Mouse (Mus musculus) C2C12 (cell line): ENCODE results near the gene Cdc7. TPM values are rescaled to one million over a fixed set of nuclear protein-coding genes. Genes with fewer than 3 reads are reported as not detected.
A peak's percentile ranks its signal among the peaks of the same experiment; 100 is the strongest.

Source experiments
- H3K27me3 ChIP-seq: one replicate; pipeline ENCODE4 v1.6.1; 2011; ENCODE audit not compliant: control insufficient read depth, insufficient read depth, insufficient read length
- H3K36me3 ChIP-seq: one replicate; pipeline ENCODE4 v1.6.1; 2011; ENCODE audit not compliant: control insufficient read depth, insufficient read depth
- H3K4me3 ChIP-seq: one replicate; pipeline ENCODE4 v1.5.1; 2011; ENCODE audit warnings: mild to moderate bottlenecking, control low read depth; ENCODE audit not compliant: poor library complexity, insufficient read depth, severe bottlenecking
- H3K79me2 ChIP-seq: one replicate; pipeline ENCODE4 v1.6.1; 2011; ENCODE audit not compliant: control insufficient read depth, insufficient read depth
- H3K79me3 ChIP-seq: one replicate; pipeline ENCODE4 v1.6.1; 2011; ENCODE audit warnings: low read depth, control low read depth
- H3ac ChIP-seq: one replicate; pipeline ENCODE3; 2011; ENCODE audit warnings: low read depth; ENCODE audit not compliant: control insufficient read depth, insufficient read length
- CEBPB ChIP-seq: IDR thresholded peaks from one replicate; pipeline ENCODE4 v1.6.1; 2011; ENCODE audit warnings: low read depth, mild to moderate bottlenecking, control low read depth, moderate library complexity
- CTCF ChIP-seq: IDR thresholded peaks from one replicate; pipeline ENCODE4 v1.5.1; 2011; ENCODE audit not compliant: control insufficient read depth, insufficient read depth, insufficient read length
- FOSL1 ChIP-seq: IDR thresholded peaks from one replicate; pipeline ENCODE4 v1.8.0; 2011; ENCODE audit warnings: mild to moderate bottlenecking, low read length; ENCODE audit not compliant: poor library complexity, insufficient read depth, severe bottlenecking
- MAX ChIP-seq: IDR thresholded peaks from one replicate; pipeline ENCODE4 v1.6.1; 2011; ENCODE audit warnings: mild to moderate bottlenecking, control low read depth
- MYOD1 ChIP-seq: IDR thresholded peaks from one replicate; pipeline ENCODE4 v1.6.1; 2011; ENCODE audit warnings: low read depth; ENCODE audit not compliant: control insufficient read depth, insufficient read length
- MYOG ChIP-seq: IDR thresholded peaks from one replicate; pipeline ENCODE4 v1.6.1; 2011; ENCODE audit not compliant: control insufficient read depth, insufficient read length; ENCODE audit errors: extremely low read depth
- USF1 ChIP-seq: IDR thresholded peaks from one replicate; pipeline ENCODE4 v1.6.1; 2011; ENCODE audit warnings: low read depth, mild to moderate bottlenecking, control low read depth, moderate library complexity
- polyA plus RNA-seq: library from polyadenylated mRNA; unstranded; fragments of >200 nt; fragmentation: generic; extraction: Trizol; gene quantifications from one replicate; pipeline ENCODE4 v1.2.1, GENCODE M21; 2012; ENCODE audit warnings: missing spikeins

Cdc7 gene
- polyA plus RNA-seq, 1 experiment: 5.5 TPM

DNA sequence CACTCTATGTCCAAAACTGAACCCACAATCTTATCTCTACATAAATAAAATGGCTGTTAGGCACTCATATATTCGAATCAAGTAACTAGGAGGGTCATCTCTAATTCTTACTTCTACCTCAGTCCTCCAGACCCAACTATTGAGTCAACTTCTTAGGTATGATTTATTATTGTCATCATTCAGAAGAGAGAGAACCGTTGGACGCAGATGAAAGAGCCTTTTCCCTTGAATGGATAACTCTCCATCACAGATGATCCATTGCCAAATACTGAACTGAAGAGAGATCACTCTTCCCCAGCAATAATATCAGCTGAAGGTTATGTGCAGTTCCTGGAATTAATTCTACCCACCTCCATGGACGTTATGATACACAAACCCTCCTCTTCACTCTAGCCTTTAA lies 17.8 kb upstream of the Cdc7 start:
- Histone ChIP-seq H3ac (no peak overlapping the region), H3K79me3 (no peaks in the 10 kb centered on the region), H3K36me3 (no peaks in the 10 kb centered on the region), H3K4me3 (no peak overlapping the region), H3K79me2 (no peaks in the 10 kb centered on the region), H3K27me3 (no peaks in the 10 kb centered on the region)
- no peak for TF ChIP-seq MAX

DNA sequence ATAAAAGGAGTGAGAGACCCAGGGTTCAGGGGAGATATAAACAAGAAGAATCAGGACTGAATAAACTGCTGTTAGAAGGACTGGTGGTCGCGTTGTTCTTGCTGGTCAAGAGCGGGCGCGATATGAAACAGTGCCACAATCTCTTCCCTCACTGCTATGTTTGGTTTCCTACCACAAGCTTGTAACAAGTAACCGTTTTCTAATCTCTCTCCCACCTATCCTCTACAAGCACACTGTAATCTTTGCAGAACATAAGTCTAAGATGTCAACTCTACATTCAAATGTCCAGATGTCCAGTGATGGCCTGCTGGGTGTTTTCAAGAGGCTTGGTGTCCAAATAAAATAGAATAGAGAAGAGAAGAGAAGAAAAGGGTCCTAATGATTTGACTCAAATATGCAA lies 15.4 kb upstream of the Cdc7 start:
- no peak for TF ChIP-seq FOSL1
- no peak for TF ChIP-seq USF1
- TF ChIP-seq CEBPB: no peak
- no peak for TF ChIP-seq MYOD1
- TF ChIP-seq MAX: no peak
- no peak for TF ChIP-seq MYOG
- TF ChIP-seq CTCF: no peak
- no peaks in the 10 kb centered on the region for H3K27me3 ChIP-seq
- H3K4me3 ChIP-seq: no peak overlapping the region
- no peaks in the 10 kb centered on the region for H3K36me3 ChIP-seq
- H3K79me2 ChIP-seq: no peaks in the 10 kb centered on the region
- no peaks in the 10 kb centered on the region for H3K79me3 ChIP-seq
- H3ac ChIP-seq: no peak overlapping the region

DNA sequence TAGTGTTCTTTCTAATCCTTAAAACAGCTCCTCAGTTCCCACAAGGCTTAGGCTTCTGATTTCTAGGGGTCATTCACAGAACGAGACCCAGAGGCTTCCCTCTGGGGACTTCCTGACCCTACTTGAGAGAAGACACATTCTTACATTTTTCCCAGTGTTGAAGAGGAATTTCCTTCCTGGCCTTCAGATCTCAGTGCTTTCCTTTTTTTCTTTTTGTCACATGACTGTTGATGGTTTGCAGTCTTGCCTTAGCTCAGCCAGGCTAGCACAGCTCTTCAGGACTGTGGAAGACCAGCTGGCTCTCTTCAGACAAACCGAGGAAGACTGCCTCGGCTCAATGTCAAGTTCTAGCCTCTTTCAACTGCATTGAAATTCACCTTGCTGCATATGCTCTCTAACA lies 7.7 kb upstream of the Cdc7 start:
- Histone ChIP-seq H3K4me3 (no peak overlapping the region), H3K27me3 (no peaks in the 10 kb centered on the region), H3K79me3 (no peaks in the 10 kb centered on the region), H3K79me2 (no peaks in the 10 kb centered on the region), H3K36me3 (no peaks in the 10 kb centered on the region), H3ac (no peak overlapping the region)
- TF ChIP-seq FOSL1 (no peak), USF1 (no peak), CEBPB (no peak), MYOD1 (no peak), CTCF (no peak), MAX (no peak), MYOG (no peak)

DNA sequence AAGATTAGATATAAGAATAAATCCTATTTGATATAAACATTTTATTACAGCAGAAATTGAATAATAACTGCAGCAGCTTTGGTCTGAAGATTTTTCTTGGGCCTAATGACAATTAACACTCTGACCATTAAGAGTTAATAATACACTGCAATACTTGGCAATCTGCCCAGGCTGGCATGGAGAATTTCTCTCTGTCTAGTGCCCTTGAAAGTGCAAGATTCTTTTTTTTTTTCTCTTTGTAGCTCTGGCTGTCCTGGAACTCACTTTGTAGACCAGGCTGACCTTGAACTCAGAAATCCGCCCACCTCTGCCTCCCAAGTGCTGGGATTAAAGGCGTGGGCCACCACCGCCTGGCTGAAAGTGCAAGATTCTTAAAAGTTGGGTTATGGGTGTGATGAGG lies 5.1 kb upstream of the Cdc7 start:
- Histone ChIP-seq H3K79me3 (no peaks in the 10 kb centered on the region), H3K36me3 (no peaks in the 10 kb centered on the region), H3ac (no peak overlapping the region), H3K4me3 (no peak overlapping the region), H3K79me2 (no peaks in the 10 kb centered on the region), H3K27me3 (no peaks in the 10 kb centered on the region)
- TF ChIP-seq MYOD1 (no peak), FOSL1 (no peak), CTCF (no peak), USF1 (no peak), CEBPB (no peak), MAX (no peak), MYOG (no peak)

DNA sequence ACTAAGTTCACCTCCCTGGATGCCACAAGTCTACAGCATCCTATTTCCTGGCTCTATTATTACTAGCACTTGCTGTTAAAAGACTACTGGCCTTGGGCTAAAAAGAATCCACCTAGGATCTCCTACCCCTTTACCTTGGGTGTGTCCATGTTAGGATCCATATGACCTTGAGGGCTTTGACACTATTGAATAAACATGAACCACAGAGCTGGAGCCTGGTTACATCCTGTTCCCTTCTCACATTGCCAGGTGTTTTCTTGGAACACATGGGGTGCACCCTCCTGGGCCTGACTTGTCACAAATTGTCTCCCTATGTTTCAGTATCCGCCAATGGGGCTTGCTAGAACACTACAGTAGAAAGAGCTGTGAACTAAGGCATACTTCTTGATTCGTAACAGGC lies 3.7 kb upstream of the Cdc7 start:
- Histone ChIP-seq H3K4me3 (no peak overlapping the region), H3K79me2 (peaks cover 11% of the 10 kb centered on the region), H3K79me3 (peaks cover 8% of the 10 kb centered on the region), H3K27me3 (no peaks in the 10 kb centered on the region), H3ac (no peak overlapping the region), H3K36me3 (no peaks in the 10 kb centered on the region)
- TF ChIP-seq MYOD1: no peak
- no peak for TF ChIP-seq MYOG
- TF ChIP-seq FOSL1: no peak
- no peak for TF ChIP-seq MAX
- TF ChIP-seq USF1: no peak
- TF ChIP-seq CTCF: no peak
- no peak for TF ChIP-seq CEBPB

DNA sequence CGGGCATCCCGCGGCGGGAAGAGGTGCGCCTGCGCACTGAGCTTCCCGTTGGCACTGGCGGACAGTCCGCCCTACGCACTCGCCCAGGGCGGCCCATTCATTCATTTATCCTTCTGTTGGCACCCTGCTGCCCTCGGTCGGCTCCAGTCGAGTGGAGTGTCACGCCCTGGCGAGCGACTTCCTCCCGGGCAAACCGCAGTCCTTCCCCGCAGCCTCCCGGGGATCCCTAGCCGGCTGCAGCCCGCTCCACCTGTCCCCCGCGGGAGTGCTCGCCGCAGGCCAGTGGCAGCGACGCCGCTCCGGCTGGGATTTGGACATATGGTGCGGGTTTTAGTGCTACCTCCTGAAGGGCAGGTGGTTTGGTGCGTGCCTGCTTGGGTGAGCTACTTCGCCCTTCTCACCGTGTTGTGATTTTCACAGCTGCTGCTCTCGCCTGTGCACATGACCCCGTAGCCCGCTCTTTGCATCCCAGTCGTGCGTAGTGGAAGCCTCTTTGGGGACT lies 442 bp downstream of the Cdc7 start:
- TF ChIP-seq FOSL1: no peak
- TF ChIP-seq MAX: no peak
- no peak for TF ChIP-seq CTCF
- no peak for TF ChIP-seq MYOD1
- TF ChIP-seq USF1: no peak
- TF ChIP-seq MYOG: no peak
- TF ChIP-seq CEBPB: no peak
- Histone ChIP-seq H3K79me3 (peaks cover 27% of the 10 kb centered on the region), H3K79me2 (peaks cover 39% of the 10 kb centered on the region), H3K36me3 (peaks cover 27% of the 10 kb centered on the region), H3K4me3 (peak overlapping the region; percentile 72), H3ac (peak overlapping the region; percentile 88), H3K27me3 (no peaks in the 10 kb centered on the region)
